Mouse (Mus musculus): ENCODE data around the gene Fam24b. TPM values are rescaled to one million over a fixed set of nuclear protein-coding genes. Genes with fewer than 3 reads are reported as not detected.

Fam24b gene
- not detected in 2 replicates for polyA plus RNA-seq (2012; rRNA removed)

DNA sequence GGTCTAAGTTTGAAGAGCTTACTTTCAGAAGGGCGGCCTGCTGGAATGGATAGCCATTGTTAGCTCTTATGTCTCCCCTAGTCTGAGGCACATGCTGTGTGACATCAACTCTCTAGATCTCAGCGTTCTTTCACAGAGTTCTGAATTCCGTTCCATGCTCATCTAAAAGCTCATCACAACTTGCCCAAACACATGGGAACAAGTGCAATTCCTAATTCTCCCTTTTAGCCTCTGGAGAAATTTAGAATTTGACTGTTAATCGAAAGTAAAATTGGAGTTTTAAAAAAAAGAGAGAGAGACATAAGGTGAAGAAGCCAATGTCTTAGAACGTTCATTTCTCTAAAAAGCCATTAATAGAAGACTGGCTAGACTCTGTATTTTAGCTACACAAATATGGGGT lies at the start of gene Fam24b:
TSS of gene Fam24b (minus strand) at position 101 of the 400 bp plus-strand sequence.
- no peak for DNase-seq (ENCODE audit: low read depth)
- no peak for TF ChIP-seq CTCF (IDR thresholded peaks at IDR 0.05; ENCODE audit: borderline replicate concordance, extremely low read depth, insufficient read depth, insufficient read length)
- no peak for TF ChIP-seq POLR2A (IDR thresholded peaks at IDR 0.05; ENCODE audit: borderline replicate concordance, extremely low read depth, insufficient read depth, insufficient read length, poor library complexity, severe bottlenecking)

DNA sequence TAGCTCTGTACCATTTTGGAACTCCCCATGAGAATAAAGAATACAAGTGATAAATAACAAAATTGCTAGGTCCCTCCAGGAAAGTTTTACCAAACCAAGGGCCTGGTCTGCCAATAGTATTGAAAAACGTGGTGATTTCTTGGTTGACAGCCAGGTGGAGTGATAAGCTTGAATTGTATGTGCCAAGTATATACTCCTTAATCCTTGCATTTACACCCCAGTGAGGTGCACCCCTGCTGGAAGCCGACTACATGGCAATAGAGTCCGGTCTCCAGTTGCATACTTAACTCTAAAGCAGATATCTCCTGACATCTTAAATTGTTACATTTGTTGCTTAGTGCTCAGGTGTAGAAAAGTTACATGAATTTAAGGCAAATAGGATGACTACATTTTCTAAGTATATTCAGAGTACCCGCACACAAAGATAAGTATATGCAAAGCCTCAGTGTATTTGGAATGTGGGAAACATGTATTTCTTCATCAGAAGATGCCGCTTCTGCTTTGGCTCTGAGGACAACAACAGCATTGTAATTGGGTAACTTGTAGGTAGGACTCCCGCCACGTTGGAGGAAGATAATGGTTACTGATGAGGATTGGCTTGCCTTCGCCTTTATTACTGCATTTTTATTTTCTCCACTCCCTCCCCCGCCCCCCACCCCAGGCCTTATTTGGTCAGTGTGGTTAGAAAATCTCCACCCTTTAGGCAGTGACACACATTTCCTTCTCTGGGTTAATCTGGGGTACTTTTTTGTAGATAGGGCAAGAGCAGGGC lies 42.8 kb upstream of the Fam24b start:
- peak; percentile 29 for DNase-seq (ENCODE audit: low read depth)
- TF ChIP-seq CTCF (IDR thresholded peaks at IDR 0.05; ENCODE audit: borderline replicate concordance, extremely low read depth, insufficient read depth, insufficient read length) (no peak), POLR2A (IDR thresholded peaks at IDR 0.05; ENCODE audit: borderline replicate concordance, extremely low read depth, insufficient read depth, insufficient read length, poor library complexity, severe bottlenecking) (no peak)

DNA sequence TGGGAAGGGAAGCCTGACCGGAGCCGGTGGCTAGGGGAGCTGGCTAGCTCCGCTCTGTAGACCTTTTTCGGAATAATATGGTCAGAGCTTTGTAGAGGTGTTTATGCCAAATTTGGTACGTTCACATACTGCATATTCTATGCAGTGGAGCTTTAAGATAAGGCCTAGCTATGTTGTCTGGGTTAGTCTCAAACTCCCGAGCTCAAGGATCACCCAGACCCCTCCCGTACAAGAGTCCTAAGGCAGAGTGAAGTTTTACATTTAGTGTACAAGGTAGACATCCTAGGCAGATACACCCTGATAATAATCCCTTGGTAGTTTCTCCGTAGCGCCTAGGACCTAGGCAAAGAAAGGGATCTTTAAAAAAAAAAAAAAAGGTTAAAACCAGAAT lies 42.1 kb upstream of the Fam24b start:
- DNase-seq (ENCODE audit: low read depth) = no peak
- TF ChIP-seq POLR2A (IDR thresholded peaks at IDR 0.05; ENCODE audit: borderline replicate concordance, extremely low read depth, insufficient read depth, insufficient read length, poor library complexity, severe bottlenecking) = no peak
- TF ChIP-seq CTCF (IDR thresholded peaks at IDR 0.05; ENCODE audit: borderline replicate concordance, extremely low read depth, insufficient read depth, insufficient read length) = no peak

DNA sequence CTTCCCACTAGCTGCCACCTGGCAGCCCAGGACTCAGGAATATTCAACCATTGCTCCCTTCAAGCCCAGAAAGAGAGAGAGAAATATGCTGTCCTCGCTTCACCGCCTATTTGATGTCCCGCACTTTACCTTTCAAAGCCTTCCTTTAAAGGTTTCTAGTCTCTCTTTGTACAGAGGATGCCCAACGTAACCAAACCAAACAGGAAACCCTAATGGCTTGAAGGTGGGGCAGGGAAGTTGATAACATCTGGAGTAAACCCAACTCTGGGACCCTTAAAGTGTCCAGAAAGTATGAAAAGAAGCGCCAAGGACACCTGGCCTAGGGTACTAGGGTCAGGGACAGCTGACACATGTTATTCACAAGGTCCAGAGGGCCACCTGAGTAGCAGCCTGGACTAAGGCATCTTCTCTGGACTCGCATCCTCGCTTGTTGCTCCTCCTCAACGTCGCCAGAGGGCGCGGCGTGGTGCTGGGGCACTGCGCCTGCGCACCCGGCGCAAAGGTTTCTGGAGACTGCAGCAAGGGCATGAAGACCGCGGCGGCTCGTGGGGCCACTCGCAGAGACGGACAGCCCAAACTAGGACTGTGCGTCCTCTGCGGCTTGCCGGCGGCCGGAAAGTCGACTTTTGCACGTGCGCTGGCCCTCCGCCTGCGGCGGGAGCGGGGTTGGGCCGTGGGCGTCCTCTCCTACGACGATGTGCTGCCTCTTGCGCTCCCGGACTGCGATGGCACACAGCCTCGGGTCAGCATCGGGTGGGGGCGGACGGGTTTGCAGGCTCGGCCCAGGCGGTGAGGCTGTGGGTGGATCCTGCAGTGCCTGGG lies 41.5 kb upstream of the Fam24b start, which contains the start of gene Pstk:
TSS of gene Pstk (plus strand) at position 494 of the 822 bp plus-strand sequence.
- peak; percentile 88 for TF ChIP-seq CTCF (IDR thresholded peaks at IDR 0.05; ENCODE audit: borderline replicate concordance, extremely low read depth, insufficient read depth, insufficient read length)
- peak; percentile 78; the same call in 1 of the 2 replicates for TF ChIP-seq POLR2A (IDR thresholded peaks at IDR 0.05; ENCODE audit: borderline replicate concordance, extremely low read depth, insufficient read depth, insufficient read length, poor library complexity, severe bottlenecking)

DNA sequence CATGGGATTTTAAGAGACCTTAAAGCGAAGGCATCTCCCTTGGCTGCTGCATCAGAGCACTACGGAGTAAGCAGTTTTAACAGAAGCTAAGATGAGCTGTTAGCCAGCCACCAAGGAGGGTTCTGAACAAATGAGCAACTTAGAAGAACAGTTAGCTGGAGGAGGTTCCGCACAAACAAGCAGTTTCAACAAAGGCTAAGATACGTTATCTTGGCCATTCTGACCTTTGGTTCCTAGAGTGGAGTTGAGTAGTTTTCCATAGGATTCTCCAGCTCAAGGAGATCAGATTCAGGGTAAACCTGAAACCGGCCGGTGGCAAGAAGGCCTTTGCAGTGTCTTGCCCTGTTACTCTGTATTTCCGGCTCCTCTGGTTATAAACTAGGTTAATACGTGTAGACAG lies 34.8 kb upstream of the Fam24b start:
- TF ChIP-seq CTCF (IDR thresholded peaks at IDR 0.05; ENCODE audit: borderline replicate concordance, extremely low read depth, insufficient read depth, insufficient read length) = no peak
- no peak for TF ChIP-seq POLR2A (IDR thresholded peaks at IDR 0.05; ENCODE audit: borderline replicate concordance, extremely low read depth, insufficient read depth, insufficient read length, poor library complexity, severe bottlenecking)
- DNase-seq (ENCODE audit: low read depth) = no peak

More for the DNA sequence above, 41.5 kb upstream of the Fam24b start, which contains the start of gene Pstk:
- DNase-seq (ENCODE audit: low read depth) = peak; percentile 95

DNA sequence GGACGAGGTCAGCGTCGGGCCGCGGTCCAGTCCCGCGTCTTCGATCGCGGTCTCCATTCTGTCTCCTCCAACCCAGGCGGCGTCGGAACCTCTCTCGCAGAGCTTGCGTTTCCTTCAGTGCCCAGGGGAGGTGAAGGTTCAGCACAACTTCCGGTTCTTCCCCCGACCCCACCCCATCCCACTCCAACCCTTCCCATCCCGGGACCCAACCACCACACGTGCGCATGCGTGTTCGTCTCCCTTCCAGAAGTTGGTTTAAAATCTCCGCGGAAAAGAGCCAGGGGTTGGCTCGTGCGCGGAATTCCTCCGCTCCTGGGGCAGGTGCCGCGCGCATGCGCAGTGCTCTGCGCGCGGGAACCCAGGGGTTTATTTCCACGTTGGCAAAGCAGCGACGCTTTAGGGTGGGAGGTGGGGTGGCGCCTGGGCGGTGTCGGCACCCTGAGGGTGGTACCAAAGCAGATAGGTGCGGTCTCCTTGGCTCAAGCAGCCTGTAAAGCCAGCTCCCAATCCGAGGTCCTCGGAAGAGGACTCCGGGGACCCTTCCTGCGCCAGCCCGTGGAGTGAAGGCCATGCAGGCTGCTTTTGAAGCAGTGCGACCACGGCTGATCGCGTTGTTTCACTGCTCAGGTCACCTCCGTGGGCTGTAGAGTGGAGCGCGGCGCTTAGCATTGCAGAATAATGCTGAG lies 33.4 kb upstream of the Fam24b start, which contains the start of gene 2310057M21Rik:
TSS of gene 2310057M21Rik (minus strand) at position 145 of the 686 bp plus-strand sequence.
- TF ChIP-seq POLR2A (IDR thresholded peaks at IDR 0.05; ENCODE audit: borderline replicate concordance, extremely low read depth, insufficient read depth, insufficient read length, poor library complexity, severe bottlenecking) (peak; percentile 36; the same call in 1 of the 2 replicates), CTCF (IDR thresholded peaks at IDR 0.05; ENCODE audit: borderline replicate concordance, extremely low read depth, insufficient read depth, insufficient read length) (no peak)
- peak; percentile 99 for DNase-seq (ENCODE audit: low read depth)

DNA sequence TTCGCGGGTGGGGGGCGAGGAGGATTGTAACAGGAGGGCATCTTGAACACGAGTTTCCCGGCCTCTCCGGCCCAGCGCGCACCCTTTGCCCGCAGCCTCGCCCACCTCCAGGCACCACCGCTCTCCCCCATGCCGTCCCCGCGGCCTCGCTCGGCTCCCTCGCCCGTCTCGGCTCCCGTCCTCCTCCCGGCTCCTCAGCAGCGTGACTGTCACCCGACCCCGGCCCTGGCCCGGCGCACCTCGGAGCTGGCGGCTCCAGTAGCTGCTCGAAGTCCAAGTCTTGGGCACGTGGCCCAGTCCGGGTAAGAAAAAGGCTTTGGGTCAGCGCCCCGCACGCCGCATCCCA lies 32.9 kb upstream of the Fam24b start:
- TF ChIP-seq POLR2A (IDR thresholded peaks at IDR 0.05; ENCODE audit: borderline replicate concordance, extremely low read depth, insufficient read depth, insufficient read length, poor library complexity, severe bottlenecking) (no peak), CTCF (IDR thresholded peaks at IDR 0.05; ENCODE audit: borderline replicate concordance, extremely low read depth, insufficient read depth, insufficient read length) (no peak)
- no peak for DNase-seq (ENCODE audit: low read depth)

DNA sequence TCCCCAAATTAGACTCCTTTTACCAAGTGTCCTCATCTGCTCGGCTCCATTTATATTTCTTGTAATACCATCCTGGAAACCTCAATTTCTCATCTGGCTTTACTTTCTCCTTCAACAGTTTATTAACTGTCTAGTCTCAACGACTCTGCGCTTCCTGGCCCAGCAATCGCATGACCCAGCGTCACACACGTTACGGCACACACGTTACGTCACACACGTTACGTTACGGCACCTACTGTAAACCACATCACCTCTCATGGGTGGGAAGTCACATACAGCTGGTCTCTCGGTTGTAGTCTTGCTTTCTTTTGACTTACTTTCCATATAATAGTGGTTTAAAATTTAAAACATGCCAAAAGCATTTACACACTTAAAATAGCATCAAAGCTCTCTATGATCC lies 26.8 kb upstream of the Fam24b start:
- no peak for DNase-seq (ENCODE audit: low read depth)
- TF ChIP-seq POLR2A (IDR thresholded peaks at IDR 0.05; ENCODE audit: borderline replicate concordance, extremely low read depth, insufficient read depth, insufficient read length, poor library complexity, severe bottlenecking) (no peak), CTCF (IDR thresholded peaks at IDR 0.05; ENCODE audit: borderline replicate concordance, extremely low read depth, insufficient read depth, insufficient read length) (no peak)

DNA sequence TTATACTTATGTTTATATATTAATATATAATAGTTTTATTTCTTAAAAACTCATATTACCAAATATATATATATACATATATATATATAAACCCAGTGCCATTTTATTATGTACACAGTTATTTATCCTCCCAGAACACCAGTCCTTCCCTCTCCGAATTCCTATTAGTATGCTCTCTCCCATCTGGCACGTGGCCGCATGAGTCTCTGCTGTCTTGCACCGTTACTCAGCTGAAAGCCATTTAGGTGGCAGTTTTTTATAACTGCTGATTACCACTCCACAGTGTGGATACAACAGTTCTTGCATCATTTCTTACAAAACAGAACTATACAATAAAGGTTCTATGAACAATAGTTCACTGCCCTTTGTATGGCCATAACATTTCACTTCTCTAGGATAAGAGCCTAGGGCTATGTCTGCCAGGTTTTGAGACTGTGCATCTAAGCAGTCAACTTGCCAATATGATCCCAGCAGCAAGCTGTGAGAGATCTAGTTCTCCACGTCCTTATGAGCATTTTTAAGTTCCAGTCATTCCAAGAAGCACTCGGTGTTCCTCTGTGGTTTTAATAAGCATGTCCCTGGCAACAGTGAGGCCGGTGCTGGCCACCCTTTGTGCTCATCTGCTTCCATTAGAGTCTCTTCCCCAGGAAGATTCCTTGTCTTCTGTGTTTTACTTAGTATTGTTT lies 16.7 kb upstream of the Fam24b start:
- TF ChIP-seq CTCF (IDR thresholded peaks at IDR 0.05; ENCODE audit: borderline replicate concordance, extremely low read depth, insufficient read depth, insufficient read length) (no peak), POLR2A (IDR thresholded peaks at IDR 0.05; ENCODE audit: borderline replicate concordance, extremely low read depth, insufficient read depth, insufficient read length, poor library complexity, severe bottlenecking) (no peak)
- peak; percentile 54 for DNase-seq (ENCODE audit: low read depth)

DNA sequence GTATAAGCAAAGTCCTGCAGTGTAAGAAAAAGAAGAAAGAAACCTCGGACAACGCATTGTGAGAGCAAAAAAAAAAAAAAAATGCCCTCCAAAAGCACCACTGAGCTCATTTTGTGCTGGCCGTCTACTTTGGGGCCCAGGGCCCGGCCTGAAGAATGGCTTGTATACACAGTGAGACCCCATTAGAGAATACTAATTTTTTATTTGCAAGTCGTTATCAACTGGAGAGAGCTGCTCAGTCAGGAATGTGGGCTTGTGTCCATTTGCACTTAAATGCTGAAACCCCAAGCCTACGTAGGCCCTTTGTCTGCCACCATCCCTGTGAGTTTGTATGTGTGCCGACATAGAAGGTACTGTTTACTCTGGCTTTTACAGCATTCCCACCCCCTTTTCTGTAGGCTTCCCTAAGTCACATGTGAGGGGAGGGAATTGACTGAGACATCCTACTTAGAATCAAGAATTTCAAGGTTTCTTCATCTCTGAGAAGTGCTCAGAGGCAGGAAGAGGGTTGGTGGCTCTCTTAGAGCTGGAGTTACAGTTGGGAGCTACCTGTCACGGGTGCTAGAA lies 8.3 kb upstream of the Fam24b start:
- peak; percentile 65 for DNase-seq (ENCODE audit: low read depth)
- TF ChIP-seq CTCF (IDR thresholded peaks at IDR 0.05; ENCODE audit: borderline replicate concordance, extremely low read depth, insufficient read depth, insufficient read length) (no peak), POLR2A (IDR thresholded peaks at IDR 0.05; ENCODE audit: borderline replicate concordance, extremely low read depth, insufficient read depth, insufficient read length, poor library complexity, severe bottlenecking) (no peak)
